8 mouse cellular contexts compared by ENCODE assay signal in genomic region chr17:87672677-87673286, GRCm38 (mm10). TPM values are rescaled to one million over a fixed set of nuclear protein-coding genes. Genes with fewer than 3 reads are reported as not detected.
DNase-seq lines count a peak whose midpoint lies in the region; ATAC-seq and TF ChIP-seq lines count a peak whose summit lies in the region.

No protein-coding gene starts in this region.

- H3K4me2 ChIP-seq in embryonic facial prominence, embryonic 13.5 days: peak overlapping the region; percentile 83
- H3K4me2 ChIP-seq in hindbrain, embryonic 16.5 days (ENCODE audit: low read length): peak overlapping the region; percentile 85
- peak overlapping the region; percentile 92 for H3K4me2 ChIP-seq in lung, postnatal 0 days (replicated peaks; ENCODE audit: low read depth, low read length)

- peak overlapping the region; percentile 94 for H3K27ac ChIP-seq in heart, embryonic 10.5 days
- peak overlapping the region; percentile 78 for H3K27ac ChIP-seq in embryonic facial prominence, embryonic 13.5 days
- peak overlapping the region; percentile 88 for H3K27ac ChIP-seq in hindbrain, embryonic 16.5 days (ENCODE audit: low read depth, low read length)
- peak overlapping the region; percentile 73 for H3K27ac ChIP-seq in lung, postnatal 0 days (ENCODE audit: low read length)

- TF ChIP-seq CTCF in G1E (IDR thresholded peaks at IDR 0.05; ENCODE audit: low read depth, low read length): no peak
- no peak; the same call in 1 of the 2 replicates for TF ChIP-seq CTCF in lung, postnatal 0 days (IDR thresholded peaks at IDR 0.05)

- H3K36me3 ChIP-seq in heart, embryonic 10.5 days: peaks cover 3% of the 10 kb centered on the region; the same call in 1 of the 2 replicates
- H3K36me3 ChIP-seq in G1E (replicated peaks): peaks cover 36% of the 10 kb centered on the region
- no peaks in the 10 kb centered on the region for H3K36me3 ChIP-seq in embryonic facial prominence, embryonic 13.5 days
- H3K36me3 ChIP-seq in hindbrain, embryonic 16.5 days (ENCODE audit: control insufficient read depth, insufficient read depth, low read length): no peaks in the 10 kb centered on the region
- H3K36me3 ChIP-seq in lung, postnatal 0 days (ENCODE audit: insufficient read depth, low read length): 0 out of 2 replicates have a peak, but pooled peaks cover 3% of the 10 kb centered on the region

- H3K4me3 ChIP-seq in heart, embryonic 10.5 days: peak overlapping the region; percentile 95
- H3K4me3 ChIP-seq in G1E (ENCODE audit: low read depth, low read length): peak overlapping the region; percentile 93
- H3K4me3 ChIP-seq in embryonic facial prominence, embryonic 13.5 days: peak overlapping the region; percentile 77
- peak overlapping the region; percentile 94 for H3K4me3 ChIP-seq in hindbrain, embryonic 16.5 days (ENCODE audit: low read length)
- peak overlapping the region; percentile 91 for H3K4me3 ChIP-seq in lung, postnatal 0 days (ENCODE audit: low read depth, low read length)

- H3K4me1 ChIP-seq in heart, embryonic 10.5 days: peaks cover 12% of the 10 kb centered on the region; the same call in 1 of the 2 replicates
- H3K4me1 ChIP-seq in G1E (ENCODE audit: insufficient read depth, low read depth, low read length): peaks cover 30% of the 10 kb centered on the region
- H3K4me1 ChIP-seq in embryonic facial prominence, embryonic 13.5 days: peaks cover 23% of the 10 kb centered on the region
- peaks cover 18% of the 10 kb centered on the region for H3K4me1 ChIP-seq in hindbrain, embryonic 16.5 days (ENCODE audit: control insufficient read depth, insufficient read depth, low read depth, low read length)
- no peaks in the 10 kb centered on the region for H3K4me1 ChIP-seq in lung, postnatal 0 days (ENCODE audit: insufficient read depth, low read depth, low read length)

- H3K9ac ChIP-seq in embryonic facial prominence, embryonic 13.5 days: peak overlapping the region; percentile 81
- peak overlapping the region; percentile 90 for H3K9ac ChIP-seq in hindbrain, embryonic 16.5 days (ENCODE audit: low read depth, low read length)
- peak overlapping the region; percentile 63 for H3K9ac ChIP-seq in lung, postnatal 0 days (replicated peaks; ENCODE audit: low read depth)

- peak; percentile 85 for DNase-seq in heart, embryonic 10.5 days (ENCODE audit: low spot score)
- no peak for DNase-seq in heart, adult 11 months
- peak; percentile 55 for DNase-seq in G1E (ENCODE audit: low spot score)
- DNase-seq in lung, postnatal 0 days (ENCODE audit: low spot score): peak; percentile 38
- peak; percentile 20 for DNase-seq in retina, adult 2 months (ENCODE audit: low read depth, low spot score)
- DNase-seq in cerebellum, adult 8-10 months: no peak

- no peaks in the 10 kb centered on the region for H3K9me3 ChIP-seq in heart, embryonic 10.5 days
- H3K9me3 ChIP-seq in G1E (replicated peaks): no peaks in the 10 kb centered on the region
- H3K9me3 ChIP-seq in embryonic facial prominence, embryonic 13.5 days: no peaks in the 10 kb centered on the region
- no peaks in the 10 kb centered on the region for H3K9me3 ChIP-seq in hindbrain, embryonic 16.5 days (ENCODE audit: control insufficient read depth, low read length)
- no peaks in the 10 kb centered on the region for H3K9me3 ChIP-seq in lung, postnatal 0 days (ENCODE audit: low read length)

- no peak for TF ChIP-seq EP300 in lung, postnatal 0 days (IDR thresholded peaks at IDR 0.05)

- 0 out of 2 replicates have a peak, but pooled peaks have one; percentile 5 for ATAC-seq in G1E (ENCODE audit: extremely low read depth, insufficient number of reproducible peaks, low FRiP score, poor library complexity, severe bottlenecking)
- peak; percentile 54 for ATAC-seq in embryonic facial prominence, embryonic 13.5 days (ENCODE audit: insufficient number of reproducible peaks, insufficient read depth, low FRiP score, low TSS enrichment, low read depth)
- peak; percentile 74 for ATAC-seq in hindbrain, embryonic 16.5 days
- peak; percentile 60 for ATAC-seq in lung, postnatal 0 days

- no peaks in the 10 kb centered on the region for H3K27me3 ChIP-seq in heart, embryonic 10.5 days (ENCODE audit: insufficient read depth, poor library complexity, severe bottlenecking)
- H3K27me3 ChIP-seq in G1E (ENCODE audit: insufficient read depth, low read length): no peaks in the 10 kb centered on the region
- no peaks in the 10 kb centered on the region for H3K27me3 ChIP-seq in embryonic facial prominence, embryonic 13.5 days
- no peaks in the 10 kb centered on the region for H3K27me3 ChIP-seq in hindbrain, embryonic 16.5 days (replicated peaks; ENCODE audit: control insufficient read depth, insufficient read depth, low read length)
- H3K27me3 ChIP-seq in lung, postnatal 0 days (replicated peaks; ENCODE audit: insufficient read depth, low read length): no peaks in the 10 kb centered on the region

- under 1% methylated on average over 54 of the region's 54 CpGs for WGBS in heart, embryonic 10.5 days
- WGBS in embryonic facial prominence, embryonic 13.5 days: under 1% methylated on average over 46 of the region's 54 CpGs
- under 1% methylated on average over 48 of the region's 54 CpGs for WGBS in hindbrain, embryonic 16.5 days
- WGBS in lung, postnatal 0 days: under 1% methylated on average over 49 of the region's 54 CpGs

RNA-seq across cellular contexts. Expression of gene Msh2, which starts 0.7 kb away (rescaled TPM):
- 63.8 and 75.1 TPM in 2 replicates for polyA plus RNA-seq in heart, embryonic 10.5 days (2016; fragmentation: Nextera tagmentation; extraction: Ambion mirVana)
- total RNA-seq in G1E (2014; fragmentation: Nextera tagmentation): 51.7 and 58.5 TPM in 2 replicates
- 93.0 and 110 TPM in 2 replicates for total RNA-seq in G1E (2017)
- 64.9 and 96.0 TPM in 2 replicates for polyA plus RNA-seq in G1E (2012)
- 85.3 and 85.8 TPM in 2 replicates for polyA plus RNA-seq in embryonic facial prominence, embryonic 13.5 days (2015; fragmentation: Nextera tagmentation; extraction: Ambion mirVana)
- 57.7 and 62.6 TPM in 2 replicates for polyA plus RNA-seq in hindbrain, embryonic 16.5 days (2015; fragmentation: Nextera tagmentation; extraction: Ambion mirVana)
- polyA plus RNA-seq in lung, postnatal 0 days (2015; fragmentation: Nextera tagmentation; extraction: Ambion mirVana): 19.8 and 26.0 TPM in 2 replicates

RNA-seq across cellular contexts. Expression of gene Epcam, which starts 37.0 kb away (rescaled TPM):
- polyA plus RNA-seq in heart, embryonic 10.5 days (2016; fragmentation: Nextera tagmentation; extraction: Ambion mirVana): 7.4 and 33.9 TPM in 2 replicates
- total RNA-seq in G1E (2014; fragmentation: Nextera tagmentation): not detected in 2 replicates
- total RNA-seq in G1E (2017): not detected in 2 replicates
- not detected in 2 replicates for polyA plus RNA-seq in G1E (2012)
- 112 and 163 TPM in 2 replicates for polyA plus RNA-seq in embryonic facial prominence, embryonic 13.5 days (2015; fragmentation: Nextera tagmentation; extraction: Ambion mirVana)
- polyA plus RNA-seq in hindbrain, embryonic 16.5 days (2015; fragmentation: Nextera tagmentation; extraction: Ambion mirVana): 4.4 and 4.7 TPM in 2 replicates
- polyA plus RNA-seq in lung, postnatal 0 days (2015; fragmentation: Nextera tagmentation; extraction: Ambion mirVana): 151 and 158 TPM in 2 replicates

Comparison
In these comparisons a context has a peak if more than half of its experiments do, and no peak if none do; other contexts are left out.
1. DNase-seq: peak in heart, embryonic 10.5 days (single experiment), G1E (single experiment), lung, postnatal 0 days (single experiment) and retina, adult 2 months (single experiment); none in heart, adult 11 months (single experiment) and cerebellum, adult 8-10 months (single experiment).
2. ATAC-seq: peak in every context shown above with its lines; median percentile 74 in hindbrain, embryonic 16.5 days; 60 in lung, postnatal 0 days; 54 in embryonic facial prominence, embryonic 13.5 days; 5 in G1E.
3. Peak in every context shown above with its lines, with median percentiles within 50 percentile points of each other: H3K27ac ChIP-seq, H3K4me3 ChIP-seq, H3K4me2 ChIP-seq and H3K9ac ChIP-seq.